Mouse (Mus musculus) left cerebral cortex, adult 2 months (tissue): ENCODE measurements around the gene Grem1. TPM values are rescaled to one million over a fixed set of nuclear protein-coding genes. Genes with fewer than 3 reads are reported as not detected.

ENCODE experiments used
- DNase-seq, 2 experiments: peaks; one replicate each; pipeline ENCODE4 v3.0.0; 2021 to 2022; ENCODE audit warnings: low spot score in 2 of 2, mixed read lengths in 1 of 2; ENCODE audit errors: extremely low spot score in 1 of 2
- H3K27ac ChIP-seq: fragments of 200-600 bp; 2 replicates; pipeline ENCODE4 v1.8.1; 2022
- H3K4me3 ChIP-seq: fragments of 200-600 bp; 2 replicates; pipeline ENCODE4 v1.8.1; 2022
- CTCF ChIP-seq: fragments of 200-600 bp; IDR thresholded peaks from 2 replicates; pipeline ENCODE4 v1.8.1; 2022; ENCODE audit warnings: antibody characterized with exemption, mild to moderate bottlenecking, moderate library complexity
- intact Hi-C: fragments of 180-260 bp; cut with DNase I; formaldehyde crosslinking; loops from one replicate; pipeline ENCODE4 v1.15.1; 2025
- total RNA-seq, 2 experiments: library from RNA; stranded (reverse); gene quantifications; 2 replicates each; pipeline ENCODE4 v1.2.3; 2021

Grem1 gene
- total RNA-seq, 2 experiments from 2014 or later, result 1.5 TPM

DNA sequence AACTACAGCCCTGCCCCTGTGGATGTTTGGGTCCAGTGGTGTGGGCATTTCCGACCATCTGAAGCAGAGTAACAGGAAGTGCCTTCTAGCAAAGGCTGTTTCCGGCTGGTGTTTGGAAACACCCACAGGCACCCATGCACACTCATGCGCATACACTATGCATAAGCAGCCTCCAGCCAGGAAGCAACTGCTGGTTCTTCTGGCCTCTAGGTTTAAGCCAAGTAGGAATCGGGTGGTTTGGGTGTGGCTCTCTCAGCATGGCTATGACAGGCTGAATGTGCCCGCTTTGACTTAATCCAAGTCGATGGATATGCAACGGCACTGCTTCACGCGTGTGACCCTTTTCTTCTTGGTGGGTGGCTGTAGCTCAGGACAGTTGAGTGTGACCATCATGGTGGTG, 9.1 kb downstream of the Grem1 start:
- no peak for TF ChIP-seq CTCF
- no peak overlapping the region for H3K4me3 ChIP-seq
- intact Hi-C loops, result no loop called here
- DNase-seq, result no peak
- H3K27ac ChIP-seq, result no peak overlapping the region

- no peak for DNase-seq
- TF ChIP-seq CTCF, result no peak
- Histone ChIP-seq H3K27ac (no peak overlapping the region), H3K4me3 (no peak overlapping the region)
- intact Hi-C loops, result no loop called here
Measured at GRCm38 (mm10) chr2:113728581-113728980, 29.9 kb downstream of the Grem1 start.

DNA sequence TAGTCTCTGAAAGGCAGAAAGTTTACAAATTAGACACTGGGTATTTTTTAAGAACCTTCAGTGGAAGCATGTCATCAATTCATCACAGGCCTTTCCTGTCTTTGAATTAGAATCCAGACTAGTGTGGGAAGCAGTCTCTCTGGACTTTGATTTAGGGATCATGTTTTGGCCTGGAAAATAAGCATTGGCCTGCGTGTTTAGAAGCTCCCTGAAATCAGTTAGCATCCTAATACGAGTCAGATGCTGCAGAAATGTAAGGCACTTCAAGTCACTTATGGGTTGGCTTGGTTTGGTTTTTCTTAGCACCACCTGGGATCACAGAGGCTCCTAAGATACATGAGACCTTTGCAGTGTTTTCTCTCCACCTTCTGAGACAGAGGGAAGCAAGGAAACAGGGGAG, 43.6 kb downstream of the Grem1 start:
- DNase-seq, result no peak
- Histone ChIP-seq H3K4me3 (no peak overlapping the region), H3K27ac (no peak overlapping the region)
- no peak for TF ChIP-seq CTCF
- intact Hi-C loops, result no loop called here

GRCm38 (mm10) chr2:113713406-113713805, 45.0 kb downstream of the Grem1 start:
- intact Hi-C loops, result no loop called here
- Histone ChIP-seq H3K4me3 (no peak overlapping the region), H3K27ac (no peak overlapping the region)
- no peak for TF ChIP-seq CTCF
- DNase-seq, result no peak

GRCm38 (mm10) chr2:113707507-113707906, 50.9 kb downstream of the Grem1 start:
- intact Hi-C loops, result no loop called here
- no peak overlapping the region for H3K27ac ChIP-seq
- no peak for TF ChIP-seq CTCF
- no peak overlapping the region for H3K4me3 ChIP-seq
- no peak for DNase-seq

GRCm38 (mm10) chr2:113701507-113701906, 56.9 kb downstream of the Grem1 start:
- TF ChIP-seq CTCF, result no peak
- DNase-seq, result no peak
- Histone ChIP-seq H3K4me3 (no peak overlapping the region), H3K27ac (no peak overlapping the region)
- intact Hi-C loops, result no loop called here

- no peak for DNase-seq
- intact Hi-C loops, result no loop called here
- TF ChIP-seq CTCF, result no peak
- Histone ChIP-seq H3K4me3 (no peak overlapping the region), H3K27ac (no peak overlapping the region)
Measured at GRCm38 (mm10) chr2:113696647-113697046, 61.8 kb downstream of the Grem1 start.

DNA sequence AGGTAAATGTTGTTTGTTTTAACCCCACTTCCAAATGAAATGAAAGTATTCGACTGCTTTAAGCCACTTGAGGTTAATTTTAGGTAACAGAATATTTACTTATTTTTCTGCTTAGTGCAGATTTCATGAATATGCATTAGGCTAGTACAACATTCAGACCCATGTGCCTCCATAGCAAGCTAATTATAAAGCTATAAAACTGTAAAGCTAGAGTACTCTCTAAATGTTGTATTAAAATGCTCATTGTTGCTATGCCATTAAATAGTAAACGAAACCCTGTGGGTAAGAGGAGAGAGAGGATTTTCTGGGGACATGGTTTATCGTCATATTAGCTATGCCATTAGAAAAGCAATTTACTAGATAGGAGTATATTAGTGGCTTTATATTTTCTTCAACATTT, 62.2 kb downstream of the Grem1 start:
- no peak for DNase-seq
- no peak for TF ChIP-seq CTCF
- H3K4me3 ChIP-seq, result no peak overlapping the region
- intact Hi-C loops, result no loop called here
- no peak overlapping the region for H3K27ac ChIP-seq

Other genes starting within 250 kb of the Grem1 start
- 100 to 1,000 TPM; 497 to 540 TPM for gene Scg5, start 70.5 kb upstream of the Grem1 start, total RNA-seq
- 1 to 10 TPM; 2.0 to 2.2 TPM for gene Arhgap11a, start 90.0 kb upstream of the Grem1 start, total RNA-seq